Mouse (Mus musculus) liver, embryonic 14.5 days (tissue): ENCODE measurements around the gene Mccc1. TPM values are rescaled to one million over a fixed set of nuclear protein-coding genes. Genes with fewer than 3 reads are reported as not detected.

ENCODE experiments used
- ATAC-seq: fragments of 200-750 bp; cut with Nextera tagmentation; 2 replicates; pipeline ENCODE4 v1.8.0; 2017; ENCODE audit warnings: moderate number of reproducible peaks, mild to moderate bottlenecking, moderate library complexity; ENCODE audit not compliant: insufficient read depth
- DNase-seq, 3 experiments: peaks; one replicate each; pipeline ENCODE4 v3.0.0-alpha.2; 2012 to 2013; ENCODE audit warnings: low read depth in 3 of 3, low spot score in 3 of 3
- H3K27ac ChIP-seq: fragments of 300-500 bp; sonication (generic); 2 replicates; pipeline ENCODE4 v1.5.1; 2014; ENCODE audit warnings: moderate library complexity, mild to moderate bottlenecking, control low read depth, inconsistent platforms
- H3K27me3 ChIP-seq: fragments of 300-500 bp; sonication (generic); 2 replicates; pipeline ENCODE4 v1.6.1; 2014; ENCODE audit warnings: mild to moderate bottlenecking, low read length, moderate library complexity; ENCODE audit not compliant: control insufficient read depth, insufficient read depth
- H3K36me3 ChIP-seq: fragments of 300-500 bp; sonication (generic); replicated peaks from 2 replicates; pipeline ENCODE4 v1.6.1; 2014; ENCODE audit warnings: low read depth; ENCODE audit not compliant: control insufficient read depth, insufficient read depth
- H3K4me1 ChIP-seq, 2 experiments: fragments of 200-500 bp in 1 of 2; fragments of 300-500 bp in 1 of 2; sonication (generic) in 1 of 2; replicated peaks; 2 replicates each; pipeline ENCODE4 v1.6.1; 2012 to 2014; ENCODE audit warnings: antibody characterized with exemption in 1 of 2, inconsistent platforms in 1 of 2, low read length in 1 of 2; ENCODE audit not compliant: control insufficient read depth in 2 of 2, insufficient read depth in 2 of 2
- H3K4me2 ChIP-seq: fragments of 300-500 bp; sonication (generic); 2 replicates; pipeline ENCODE4 v1.6.1; 2014; ENCODE audit warnings: low read depth, mild to moderate bottlenecking, control low read depth, moderate library complexity
- H3K4me3 ChIP-seq, 2 experiments: fragments of 200-500 bp in 1 of 2; fragments of 300-500 bp in 1 of 2; sonication (generic) in 1 of 2; 2 replicates each; pipeline ENCODE4 v1.5.1; 2012 to 2014; ENCODE audit warnings: low read depth in 2 of 2, low read length in 2 of 2, mild to moderate bottlenecking in 2 of 2, control low read depth in 1 of 2, inconsistent platforms in 1 of 2, moderate library complexity in 1 of 2; ENCODE audit not compliant: insufficient read depth in 1 of 2
- H3K9ac ChIP-seq: fragments of 300-500 bp; sonication (generic); replicated peaks from 2 replicates; pipeline ENCODE4 v1.6.1; 2014; ENCODE audit warnings: mild to moderate bottlenecking, control low read depth, moderate library complexity
- H3K9me3 ChIP-seq: fragments of 300-500 bp; sonication (generic); 2 replicates; pipeline ENCODE4 v1.6.1; 2016; ENCODE audit warnings: low read length, mixed read lengths; ENCODE audit not compliant: control insufficient read depth
- CTCF ChIP-seq: IDR thresholded peaks from 2 replicates; pipeline ENCODE4 v1.5.1; 2016; ENCODE audit warnings: antibody characterized with exemption, low read depth, control low read depth
- EP300 ChIP-seq: IDR thresholded peaks from 2 replicates; pipeline ENCODE4 v1.6.1; 2016; ENCODE audit warnings: antibody characterized with exemption, low read depth
- WGBS: fragments of 180-500 bp; shearing (Covaris S2); extraction: QIAGEN DNeasy Blood & Tissue Kit; methylation state at CpG from one replicate; pipeline ENCODE4 v1.1.7; 2014; ENCODE audit not compliant: insufficient replicate concordance; 5-methylcytosine and 5-hydroxymethylcytosine counted together
- polyA plus RNA-seq, 2 experiments: library from polyadenylated mRNA; depleted of rRNA in 1 of 2; stranded (reverse) in 1 of 2; unstranded in 1 of 2; fragments of >200 nt; fragmentation: Nextera tagmentation in 1 of 2; extraction: Ambion mirVana in 1 of 2; gene quantifications; 2 replicates each; pipeline versions ENCODE4 v1.2.1 to v1.2.3; 2012 to 2014

Gene Mccc1
- 4.5 and 7.4 TPM in 2 replicates for polyA plus RNA-seq (2012; rRNA removed)
- polyA plus RNA-seq (2014; fragmentation: Nextera tagmentation; extraction: Ambion mirVana): 10.8 and 11.9 TPM in 2 replicates

- H3K4me2 ChIP-seq: peak within 1 kb of the TSS; percentile 74
- H3K9ac ChIP-seq: peak within 1 kb of the TSS; percentile 72
- no peaks in the 10 kb centered on the region for H3K9me3 ChIP-seq
- ATAC-seq (peak; percentile 100), DNase-seq (peak; percentile 85 to 90 (median 86))
- TF ChIP-seq CTCF: no peak; the same call in 1 of the 2 replicates
- no peak; the same call in 1 of the 2 replicates for TF ChIP-seq EP300
- peak within 1 kb of the TSS; percentile 67 to 72 for H3K4me3 ChIP-seq
- no peaks in the 10 kb centered on the region for H3K36me3 ChIP-seq
- H3K27me3 ChIP-seq: no peaks in the 10 kb centered on the region
- H3K4me1 ChIP-seq: peaks cover 2 to 9% of the 10 kb centered on the region in 2 experiments
- WGBS: 3% methylated on average over 39 of the region's 39 CpGs
- no peak within 1 kb of the TSS for H3K27ac ChIP-seq
Measured at GRCm38 (mm10) chr3:36000275-36001239, at the start of gene Mccc1. Mccc1 (minus strand) TSS chr3:36000678.

GRCm38 (mm10) chr3:36049106-36049505, 48.6 kb upstream of the Mccc1 start:
- no peak overlapping the region for H3K27ac ChIP-seq
- H3K4me1 ChIP-seq: no peaks in the 10 kb centered on the region
- no peaks in the 10 kb centered on the region for H3K9me3 ChIP-seq
- H3K4me3 ChIP-seq: no peak overlapping the region
- ATAC-seq (no peak), DNase-seq (no peak)
- no peaks in the 10 kb centered on the region for H3K36me3 ChIP-seq
- TF ChIP-seq EP300 (no peak), CTCF (no peak)
- H3K27me3 ChIP-seq: no peaks in the 10 kb centered on the region
- 32% methylated on average over 1 of the region's 1 CpGs for WGBS
- H3K4me2 ChIP-seq: no peak overlapping the region
- H3K9ac ChIP-seq: no peak overlapping the region

GRCm38 (mm10) chr3:36045086-36045485, 44.6 kb upstream of the Mccc1 start:
- H3K4me3 ChIP-seq: no peak overlapping the region
- H3K4me2 ChIP-seq: no peak overlapping the region
- no peaks in the 10 kb centered on the region for H3K27me3 ChIP-seq
- no peak for TF ChIP-seq CTCF
- no peak for TF ChIP-seq EP300
- H3K9me3 ChIP-seq: no peaks in the 10 kb centered on the region
- H3K4me1 ChIP-seq: no peaks in the 10 kb centered on the region
- H3K9ac ChIP-seq: no peak overlapping the region
- DNase-seq (no peak), ATAC-seq (no peak)
- WGBS: 49% methylated on average over 4 of the region's 4 CpGs
- H3K27ac ChIP-seq: no peak overlapping the region
- no peaks in the 10 kb centered on the region for H3K36me3 ChIP-seq

GRCm38 (mm10) chr3:36044520-36044919, 44.0 kb upstream of the Mccc1 start:
- Histone ChIP-seq H3K27ac (no peak overlapping the region), H3K4me1 (no peaks in the 10 kb centered on the region), H3K4me3 (no peak overlapping the region), H3K9me3 (no peaks in the 10 kb centered on the region), H3K4me2 (no peak overlapping the region), H3K9ac (no peak overlapping the region), H3K27me3 (no peaks in the 10 kb centered on the region), H3K36me3 (no peaks in the 10 kb centered on the region)
- DNase-seq: no peak
- ATAC-seq: no peak
- no peak for TF ChIP-seq CTCF
- TF ChIP-seq EP300: no peak

GRCm38 (mm10) chr3:36031740-36032510, 31.4 kb upstream of the Mccc1 start:
- DNase-seq: no peak
- Histone ChIP-seq H3K36me3 (no peaks in the 10 kb centered on the region), H3K4me1 (no peaks in the 10 kb centered on the region), H3K4me2 (no peak overlapping the region), H3K27me3 (no peaks in the 10 kb centered on the region), H3K9me3 (no peaks in the 10 kb centered on the region), H3K27ac (no peak overlapping the region), H3K4me3 (no peak overlapping the region), H3K9ac (no peak overlapping the region)
- TF ChIP-seq CTCF: no peak
- no peak for TF ChIP-seq EP300
- no peak for ATAC-seq
- 48% methylated on average over 6 of the region's 6 CpGs for WGBS
